Mouse (Mus musculus): ENCODE data around the gene Gtpbp2. TPM values are rescaled to one million over a fixed set of nuclear protein-coding genes. Genes with fewer than 3 reads are reported as not detected.

Gene Gtpbp2
- polyA plus RNA-seq, 1 experiment from 2014 or later: 21.2 TPM

DNA sequence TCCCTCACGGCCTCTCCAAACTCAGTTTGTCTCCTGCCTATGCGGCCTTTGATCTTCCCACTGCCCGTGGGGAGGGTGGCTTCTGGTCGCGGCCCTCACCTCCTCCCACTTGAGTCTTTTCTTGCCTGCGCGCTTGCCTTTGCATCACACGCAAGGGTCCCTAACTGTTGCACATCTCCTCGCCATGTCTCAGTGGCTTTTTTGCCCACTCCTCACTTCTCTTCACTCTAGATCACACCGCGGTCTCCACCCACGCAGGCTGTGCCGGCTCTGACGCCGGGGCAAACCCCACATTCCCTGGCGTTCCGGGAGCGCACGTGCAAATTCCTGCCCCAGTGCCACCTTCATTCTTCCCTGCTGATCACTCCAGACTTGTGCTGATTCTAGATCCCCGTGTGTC lies 42.2 kb downstream of the Gtpbp2 start:
- peak overlapping the region; percentile 86 for H3K4me2 ChIP-seq (replicated peaks; ENCODE audit: low read depth)
- peak overlapping the region; percentile 83 for H3K9ac ChIP-seq (ENCODE audit: low read length)
- peak; percentile 58 for DNase-seq (ENCODE audit: low spot score)
- no peaks in the 10 kb centered on the region for H3K9me3 ChIP-seq (ENCODE audit: control insufficient read depth, low read length)
- H3K36me3 ChIP-seq (ENCODE audit: control insufficient read depth, insufficient read depth, low read length): peaks cover 16% of the 10 kb centered on the region
- H3K27ac ChIP-seq (replicated peaks): peak overlapping the region; percentile 85
- H3K27me3 ChIP-seq (ENCODE audit: control insufficient read depth, insufficient read depth, low read length): no peaks in the 10 kb centered on the region
- H3K4me1 ChIP-seq (replicated peaks; ENCODE audit: control insufficient read depth, insufficient read depth): no peaks in the 10 kb centered on the region
- peak overlapping the region; percentile 90 for H3K4me3 ChIP-seq (ENCODE audit: low read depth, low read length)
- peak; percentile 37 for ATAC-seq (ENCODE audit: low FRiP score, low TSS enrichment)
- no peak for TF ChIP-seq CTCF (IDR thresholded peaks at IDR 0.05; ENCODE audit: low read depth)
- TF ChIP-seq EP300 (optimal IDR thresholded peaks at IDR 0.05): no peak
- under 1% methylated on average over 20 of the region's 20 CpGs for WGBS

DNA sequence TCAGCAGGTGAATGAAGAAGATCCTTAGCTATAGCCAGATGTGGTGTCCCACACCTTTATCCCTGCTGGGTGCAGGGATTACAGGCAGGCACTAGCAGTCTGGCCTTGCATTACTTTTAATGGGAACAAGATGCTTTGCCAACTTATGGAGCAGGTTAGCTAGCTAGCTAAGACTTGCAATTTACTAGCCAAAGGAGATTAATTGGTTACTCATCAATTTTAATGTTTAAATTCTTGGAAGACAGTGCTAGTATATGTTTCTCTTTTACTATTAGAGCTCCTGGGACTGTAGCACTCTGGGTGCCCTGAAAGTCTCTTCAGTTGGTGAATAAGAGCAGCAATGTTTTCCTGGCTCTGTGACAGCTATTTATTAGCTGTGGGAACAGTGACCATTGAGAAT lies 45.8 kb downstream of the Gtpbp2 start:
- Histone ChIP-seq H3K4me1 (replicated peaks; ENCODE audit: control insufficient read depth, insufficient read depth) (no peaks in the 10 kb centered on the region), H3K36me3 (ENCODE audit: control insufficient read depth, insufficient read depth, low read length) (peaks cover 28% of the 10 kb centered on the region), H3K27me3 (ENCODE audit: control insufficient read depth, insufficient read depth, low read length) (no peaks in the 10 kb centered on the region), H3K9ac (ENCODE audit: low read length) (no peak overlapping the region), H3K4me2 (replicated peaks; ENCODE audit: low read depth) (no peak overlapping the region), H3K4me3 (ENCODE audit: low read depth, low read length) (no peak overlapping the region), H3K27ac (replicated peaks) (no peak overlapping the region), H3K9me3 (ENCODE audit: control insufficient read depth, low read length) (no peaks in the 10 kb centered on the region)
- ATAC-seq (ENCODE audit: low FRiP score, low TSS enrichment) (no peak), DNase-seq (ENCODE audit: low spot score) (no peak)
- TF ChIP-seq EP300 (optimal IDR thresholded peaks at IDR 0.05) (no peak), CTCF (IDR thresholded peaks at IDR 0.05; ENCODE audit: low read depth) (no peak)

DNA sequence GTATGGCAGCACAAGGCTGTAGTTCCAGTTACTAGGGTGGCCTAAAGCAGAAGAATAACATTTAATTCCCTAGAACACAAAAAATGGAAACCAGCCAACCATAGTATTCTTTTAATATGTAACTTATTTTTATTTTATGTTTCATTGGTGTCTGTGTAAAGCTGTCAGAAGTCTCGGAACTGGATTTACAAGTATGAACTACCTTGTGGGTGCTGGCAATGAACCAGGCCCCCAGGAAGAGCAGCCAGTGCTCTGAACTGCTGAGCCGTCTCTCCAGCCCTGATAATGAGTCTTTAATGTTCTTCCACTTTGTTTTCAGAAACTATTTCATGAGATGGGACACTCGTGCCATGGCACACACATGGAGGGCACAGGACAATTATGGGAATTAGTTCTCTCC lies 49.7 kb downstream of the Gtpbp2 start:
- no peaks in the 10 kb centered on the region for H3K27me3 ChIP-seq (ENCODE audit: control insufficient read depth, insufficient read depth, low read length)

More for the DNA sequence above, 49.7 kb downstream of the Gtpbp2 start:
- no peaks in the 10 kb centered on the region for H3K4me1 ChIP-seq (replicated peaks; ENCODE audit: control insufficient read depth, insufficient read depth)
- WGBS: 72% methylated on average over 3 of the region's 3 CpGs
- no peak for DNase-seq (ENCODE audit: low spot score)
- no peak overlapping the region for H3K4me2 ChIP-seq (replicated peaks; ENCODE audit: low read depth)
- H3K9ac ChIP-seq (ENCODE audit: low read length): no peak overlapping the region
- ATAC-seq (ENCODE audit: low FRiP score, low TSS enrichment): no peak
- no peaks in the 10 kb centered on the region for H3K9me3 ChIP-seq (ENCODE audit: control insufficient read depth, low read length)
- no peak overlapping the region for H3K4me3 ChIP-seq (ENCODE audit: low read depth, low read length)
- H3K27ac ChIP-seq (replicated peaks): no peak overlapping the region
- no peak for TF ChIP-seq CTCF (IDR thresholded peaks at IDR 0.05; ENCODE audit: low read depth)
- TF ChIP-seq EP300 (optimal IDR thresholded peaks at IDR 0.05): no peak
- peaks cover 42% of the 10 kb centered on the region for H3K36me3 ChIP-seq (ENCODE audit: control insufficient read depth, insufficient read depth, low read length)

Other genes with a start within 250 kb of the Gtpbp2 start
- 2.4 and 3.1 TPM in 2 replicates for gene Vegfa, start 128.7 kb upstream of the Gtpbp2 start, polyA plus RNA-seq (2015; fragmentation: Nextera tagmentation; extraction: Ambion mirVana)
- gene Mrps18a, start 50.0 kb upstream of the Gtpbp2 start, polyA plus RNA-seq (2015; fragmentation: Nextera tagmentation; extraction: Ambion mirVana): 94.9 and 99.0 TPM in 2 replicates
- 13.1 and 13.6 TPM in 2 replicates for gene Rsph9, start 16.8 kb upstream of the Gtpbp2 start, polyA plus RNA-seq (2015; fragmentation: Nextera tagmentation; extraction: Ambion mirVana)
- gene Mad2l1bp, start 7.5 kb upstream of the Gtpbp2 start, polyA plus RNA-seq (2015; fragmentation: Nextera tagmentation; extraction: Ambion mirVana): 35.5 and 35.8 TPM in 2 replicates
- 7.5 and 8.0 TPM in 2 replicates for gene Polh, start 41.6 kb downstream of the Gtpbp2 start, polyA plus RNA-seq (2015; fragmentation: Nextera tagmentation; extraction: Ambion mirVana)
- gene Xpo5, start 41.8 kb downstream of the Gtpbp2 start, polyA plus RNA-seq (2015; fragmentation: Nextera tagmentation; extraction: Ambion mirVana): 11.5 and 12.2 TPM in 2 replicates
- gene Polr1c, start 87.0 kb downstream of the Gtpbp2 start, polyA plus RNA-seq (2015; fragmentation: Nextera tagmentation; extraction: Ambion mirVana): 47.7 and 48.0 TPM in 2 replicates
- 119 and 125 TPM in 2 replicates for gene Yipf3, start 87.0 kb downstream of the Gtpbp2 start, polyA plus RNA-seq (2015; fragmentation: Nextera tagmentation; extraction: Ambion mirVana)
- gene Lrrc73, start 92.5 kb downstream of the Gtpbp2 start, polyA plus RNA-seq (2015; fragmentation: Nextera tagmentation; extraction: Ambion mirVana): 0.73 and 0.79 TPM in 2 replicates
- 13.5 and 17.7 TPM in 2 replicates for gene Tjap1, start 122.0 kb downstream of the Gtpbp2 start, polyA plus RNA-seq (2015; fragmentation: Nextera tagmentation; extraction: Ambion mirVana)
- 8.9 and 10.8 TPM in 2 replicates for gene Dlk2, start 136.4 kb downstream of the Gtpbp2 start, polyA plus RNA-seq (2015; fragmentation: Nextera tagmentation; extraction: Ambion mirVana)
- gene Abcc10, start 167.3 kb downstream of the Gtpbp2 start, polyA plus RNA-seq (2015; fragmentation: Nextera tagmentation; extraction: Ambion mirVana): 3.5 and 4.3 TPM in 2 replicates
- 2.9 and 3.5 TPM in 2 replicates for gene Zfp318, start 222.7 kb downstream of the Gtpbp2 start, polyA plus RNA-seq (2015; fragmentation: Nextera tagmentation; extraction: Ambion mirVana)

Data from stomach, postnatal 0 days (tissue).